Mouse (Mus musculus) bone marrow, adult 2 months (tissue): Measurements from ENCODE around the gene Fam186a.

ENCODE experiments used
- CTCF ChIP-seq: fragments of 200-500 bp; IDR thresholded peaks from 2 replicates; pipeline ENCODE4 v1.5.1; 2011; ENCODE audit warnings: low read length, control low read depth; ENCODE audit not compliant: control insufficient read depth, insufficient read depth
- POLR2A ChIP-seq: fragments of 200-500 bp; IDR thresholded peaks from 2 replicates; pipeline ENCODE4 v1.6.1; 2011; ENCODE audit warnings: low read depth, mild to moderate bottlenecking, control low read depth, low read length, borderline replicate concordance; ENCODE audit not compliant: control insufficient read depth

DNA sequence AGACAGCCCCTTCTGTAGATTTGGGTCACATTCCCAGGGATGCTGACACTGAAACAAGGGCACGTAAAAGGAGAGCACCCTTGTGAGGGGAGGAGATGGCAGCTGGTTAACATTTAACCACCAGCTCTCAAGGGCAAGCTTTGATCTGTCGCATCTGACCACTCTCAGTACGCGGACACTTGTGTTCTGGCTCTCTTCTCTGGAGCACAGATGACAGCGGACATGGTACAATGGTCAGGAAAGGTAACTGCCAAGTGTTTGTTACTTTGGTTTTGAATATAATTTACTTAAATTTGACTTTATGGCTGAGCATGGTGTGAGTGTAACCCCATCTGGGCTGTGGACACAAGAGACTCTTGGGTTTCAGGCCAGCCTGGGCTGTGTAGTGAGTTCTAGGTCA lies 64.1 kb downstream of the Fam186a start:
- TF ChIP-seq POLR2A (no peak), CTCF (no peak)
